Mouse (Mus musculus): ENCODE data around the gene Mfap1a.
"Not testable (repeated sequence)": the region's sequence is repeated elsewhere in the genome, so short reads cannot be mapped to it uniquely, and the experiment has no call there.

Mfap1a gene

GRCm38 (mm10) chr2:121474180-121474535, 32.3 kb downstream of the Mfap1a start:
- no peak for DNase-seq (ENCODE audit: low read depth)

- peak; percentile 90 for DNase-seq (ENCODE audit: low read depth)
Observed at GRCm38 (mm10) chr2:121473301-121474179, 32.9 kb downstream of the Mfap1a start, which contains the start of gene Mfap1b. Gene Mfap1b, minus strand, starts transcription at chr2:121474067.

- not testable (repeated sequence) for DNase-seq (ENCODE audit: low read depth)
Observed at GRCm38 (mm10) chr2:121472783-121473182, 33.7 kb downstream of the Mfap1a start.

- DNase-seq (ENCODE audit: low read depth) = not testable (repeated sequence)
Observed at GRCm38 (mm10) chr2:121468982-121469381, 37.5 kb downstream of the Mfap1a start.

GRCm38 (mm10) chr2:121460071-121460470, 46.4 kb downstream of the Mfap1a start:
- DNase-seq (ENCODE audit: low read depth) = no peak

- peak; percentile 91 for DNase-seq (ENCODE audit: low read depth)
Observed at GRCm38 (mm10) chr2:121456692-121457642, 49.5 kb downstream of the Mfap1a start, which contains the start of gene Serinc4. Gene Serinc4, minus strand, starts transcription at chr2:121456781.

GRCm38 (mm10) chr2:121455534-121455933, 50.9 kb downstream of the Mfap1a start:
- no peak for DNase-seq (ENCODE audit: low read depth)

GRCm38 (mm10) chr2:121453917-121454316, 52.5 kb downstream of the Mfap1a start:
- DNase-seq (ENCODE audit: low read depth) = no peak

GRCm38 (mm10) chr2:121452990-121453389, 53.5 kb downstream of the Mfap1a start, which contains the start of gene Hypk:
Gene Hypk, plus strand, starts transcription at chr2:121453290.
- peak; percentile 34 for DNase-seq (ENCODE audit: low read depth)

- DNase-seq (ENCODE audit: low read depth) = peak; percentile 50
Observed at GRCm38 (mm10) chr2:121452361-121452760, 54.1 kb downstream of the Mfap1a start.

GRCm38 (mm10) chr2:121450093-121450492, 56.4 kb downstream of the Mfap1a start:
- no peak for DNase-seq (ENCODE audit: low read depth)

- DNase-seq (ENCODE audit: low read depth) = peak; percentile 44
Observed at GRCm38 (mm10) chr2:121449545-121450011, 56.9 kb downstream of the Mfap1a start.

- peak; percentile 98 for DNase-seq (ENCODE audit: low read depth)
Observed at GRCm38 (mm10) chr2:121448739-121449535, 57.5 kb downstream of the Mfap1a start, which contains the start of gene Serf2. Gene Serf2, plus strand, starts transcription at chr2:121449195.

- peak; percentile 82 for DNase-seq (ENCODE audit: low read depth)
Observed at GRCm38 (mm10) chr2:121448136-121448535, 58.3 kb downstream of the Mfap1a start.

- DNase-seq (ENCODE audit: low read depth) = peak; percentile 67
Observed at GRCm38 (mm10) chr2:121447006-121447405, 59.5 kb downstream of the Mfap1a start.

GRCm38 (mm10) chr2:121446506-121446905, 60.0 kb downstream of the Mfap1a start:
- DNase-seq (ENCODE audit: low read depth) = no peak

- no peak for DNase-seq (ENCODE audit: low read depth)
Observed at GRCm38 (mm10) chr2:121445117-121445516, 61.3 kb downstream of the Mfap1a start.

- no peak for DNase-seq (ENCODE audit: low read depth)
Observed at GRCm38 (mm10) chr2:121444178-121444577, 62.3 kb downstream of the Mfap1a start, which contains the start of gene Ell3. Gene Ell3, minus strand, starts transcription at chr2:121444278.

GRCm38 (mm10) chr2:121443068-121443349, 63.5 kb downstream of the Mfap1a start:
- no peak for DNase-seq (ENCODE audit: low read depth)

GRCm38 (mm10) chr2:121442259-121443067, 64.0 kb downstream of the Mfap1a start:
- DNase-seq (ENCODE audit: low read depth) = no peak
